Mouse (Mus musculus) limb, embryonic 12.5 days (tissue): Measurements from ENCODE around the gene Msmp. TPM values are rescaled to one million over a fixed set of nuclear protein-coding genes. Genes with fewer than 3 reads are reported as not detected.

ENCODE experiments used
- ATAC-seq: fragments of 200-750 bp; cut with Nextera tagmentation; 2 replicates; pipeline ENCODE4 v1.8.0; 2017; ENCODE audit warnings: low read depth, moderate TSS enrichment; ENCODE audit not compliant: insufficient number of reproducible peaks, insufficient read depth, low FRiP score, low TSS enrichment
- H3K27ac ChIP-seq: fragments of 300-500 bp; sonication (generic); 2 replicates; pipeline ENCODE4 v1.5.1; 2016; ENCODE audit warnings: mild to moderate bottlenecking, moderate library complexity
- H3K27me3 ChIP-seq: fragments of 300-500 bp; sonication (generic); 2 replicates; pipeline ENCODE4 v1.6.1; 2016; ENCODE audit warnings: mild to moderate bottlenecking, moderate library complexity
- H3K36me3 ChIP-seq: fragments of 300-500 bp; sonication (generic); 2 replicates; pipeline ENCODE4 v1.6.1; 2016; ENCODE audit warnings: mild to moderate bottlenecking, moderate library complexity
- H3K4me1 ChIP-seq: fragments of 300-500 bp; sonication (generic); replicated peaks from 2 replicates; pipeline ENCODE4 v1.6.1; 2016
- H3K4me2 ChIP-seq: fragments of 300-500 bp; sonication (generic); 2 replicates; pipeline ENCODE4 v1.6.1; 2016; ENCODE audit warnings: mild to moderate bottlenecking, moderate library complexity
- H3K4me3 ChIP-seq: fragments of 300-500 bp; sonication (generic); replicated peaks from 2 replicates; pipeline ENCODE4 v1.5.1; 2016; ENCODE audit warnings: mild to moderate bottlenecking
- H3K9ac ChIP-seq: fragments of 300-500 bp; sonication (generic); replicated peaks from 2 replicates; pipeline ENCODE4 v1.6.1; 2016; ENCODE audit warnings: mild to moderate bottlenecking, moderate library complexity
- H3K9me3 ChIP-seq: fragments of 300-500 bp; sonication (generic); 2 replicates; pipeline ENCODE4 v1.6.1; 2016; ENCODE audit warnings: mild to moderate bottlenecking, moderate library complexity
- WGBS: fragments of 180-500 bp; shearing (Covaris S2); methylation state at CpG from one replicate; pipeline ENCODE4 v1.1.7; 2016; 5-methylcytosine and 5-hydroxymethylcytosine counted together
- microRNA-seq: library from miRNA; unstranded; fragments of <30 nt; microRNA quantifications from one replicate; pipeline ENCODE4, GENCODE M21; 2017
- polyA plus RNA-seq: library from polyadenylated mRNA; unstranded; fragments of >200 nt; fragmentation: Nextera tagmentation; extraction: Ambion mirVana; gene quantifications from 2 replicates; pipeline ENCODE4 v1.2.1, GENCODE M21; 2016

Msmp gene
- polyA plus RNA-seq, 1 experiment from 2014 or later: 2.1 TPM

GRCm38 (mm10) chr4:43546375-43547047, 37.8 kb downstream of the Msmp start:
- no peak for ATAC-seq
- Histone ChIP-seq H3K27me3 (no peaks in the 10 kb centered on the region), H3K4me1 (no peaks in the 10 kb centered on the region), H3K27ac (no peak overlapping the region), H3K36me3 (peaks cover 100% of the 10 kb centered on the region), H3K9me3 (no peaks in the 10 kb centered on the region), H3K4me3 (no peak overlapping the region), H3K9ac (no peak overlapping the region), H3K4me2 (no peak overlapping the region)
- WGBS: 94% methylated on average over 12 of the region's 12 CpGs

- 0 out of 2 replicates have a peak, but pooled peaks have one; percentile 21 for ATAC-seq
- Histone ChIP-seq H3K9me3 (no peaks in the 10 kb centered on the region), H3K27me3 (no peaks in the 10 kb centered on the region), H3K4me3 (no peak overlapping the region), H3K4me1 (no peaks in the 10 kb centered on the region), H3K36me3 (peaks cover 99% of the 10 kb centered on the region), H3K4me2 (no peak overlapping the region), H3K27ac (no peak overlapping the region), H3K9ac (no peak overlapping the region)
- WGBS: 58% methylated on average over 3 of the region's 3 CpGs
Measured at GRCm38 (mm10) chr4:43542044-43542443, 42.2 kb downstream of the Msmp start.

- Histone ChIP-seq H3K9ac (no peak overlapping the region), H3K9me3 (no peaks in the 10 kb centered on the region), H3K27me3 (no peaks in the 10 kb centered on the region), H3K4me1 (no peaks in the 10 kb centered on the region), H3K27ac (no peak overlapping the region), H3K4me3 (no peak overlapping the region), H3K36me3 (peaks cover 98% of the 10 kb centered on the region), H3K4me2 (no peak overlapping the region)
- ATAC-seq: no peak
- 90% methylated on average over 9 of the region's 9 CpGs for WGBS
Measured at GRCm38 (mm10) chr4:43536031-43536430, 48.3 kb downstream of the Msmp start.

- 92% methylated on average over 8 of the region's 8 CpGs for WGBS
- no peak overlapping the region for H3K9ac ChIP-seq
- H3K36me3 ChIP-seq: peaks cover 98% of the 10 kb centered on the region
- no peak overlapping the region for H3K27ac ChIP-seq
- H3K27me3 ChIP-seq: no peaks in the 10 kb centered on the region
- no peaks in the 10 kb centered on the region for H3K9me3 ChIP-seq
- no peak for ATAC-seq
- H3K4me2 ChIP-seq: no peak overlapping the region
- H3K4me1 ChIP-seq: no peaks in the 10 kb centered on the region
- H3K4me3 ChIP-seq: no peak overlapping the region
Measured at GRCm38 (mm10) chr4:43535628-43536027, 48.7 kb downstream of the Msmp start.

GRCm38 (mm10) chr4:43533270-43533669, 51.0 kb downstream of the Msmp start:
- no peaks in the 10 kb centered on the region for H3K9me3 ChIP-seq
- no peak overlapping the region for H3K4me2 ChIP-seq
- no peaks in the 10 kb centered on the region for H3K27me3 ChIP-seq
- ATAC-seq: no peak
- H3K4me3 ChIP-seq: no peak overlapping the region
- 89% methylated on average over 9 of the region's 9 CpGs for WGBS
- H3K4me1 ChIP-seq: no peaks in the 10 kb centered on the region
- no peak overlapping the region for H3K9ac ChIP-seq
- H3K36me3 ChIP-seq: peaks cover 74% of the 10 kb centered on the region
- H3K27ac ChIP-seq: no peak overlapping the region

Small RNA genes lying within 50 kb of the gene (microRNA-seq; reads per million reads assigned to microRNA genes)
- gene Gm25262: not detected

Other genes starting within 250 kb of the Msmp start
- 8.0 and 14.3 TPM in 2 replicates for gene Rusc2, start 202.5 kb downstream of the Msmp start, polyA plus RNA-seq
- gene Fam166b, start 155.4 kb downstream of the Msmp start, polyA plus RNA-seq: 0.24 TPM in 1 of 2 replicates, not detected in the other
- 13.3 TPM in 2 replicates for gene Tesk1, start 142.6 kb downstream of the Msmp start, polyA plus RNA-seq
- 2.7 and 3.5 TPM in 2 replicates for gene Cd72, start 129.9 kb downstream of the Msmp start, polyA plus RNA-seq
- gene Sit1, start 100.8 kb downstream of the Msmp start, polyA plus RNA-seq: not detected in 2 replicates
- gene Ccdc107, start 91.6 kb downstream of the Msmp start, polyA plus RNA-seq: 62.0 and 63.8 TPM in 2 replicates
- gene Arhgef39, start 84.8 kb downstream of the Msmp start, polyA plus RNA-seq: 44.8 and 46.4 TPM in 2 replicates
- gene Car9, start 77.5 kb downstream of the Msmp start, polyA plus RNA-seq: 1.1 and 1.3 TPM in 2 replicates
- gene Tpm2, start 60.7 kb downstream of the Msmp start, polyA plus RNA-seq: 215 and 216 TPM in 2 replicates
- 42.0 and 44.5 TPM in 2 replicates for gene Creb3, start 22.2 kb downstream of the Msmp start, polyA plus RNA-seq
- 62.2 and 67.4 TPM in 2 replicates for gene Tln1, start 21.8 kb downstream of the Msmp start, polyA plus RNA-seq
- gene Rgp1, start 5.8 kb downstream of the Msmp start, polyA plus RNA-seq: 36.6 and 42.5 TPM in 2 replicates
- gene Gba2, start 5.6 kb downstream of the Msmp start, polyA plus RNA-seq: 32.0 and 34.7 TPM in 2 replicates
- gene Npr2, start 47.4 kb upstream of the Msmp start, polyA plus RNA-seq: 14.4 and 17.9 TPM in 2 replicates
- 0.95 and 0.99 TPM in 2 replicates for gene Spag8, start 69.1 kb upstream of the Msmp start, polyA plus RNA-seq
- gene Hint2, start 72.0 kb upstream of the Msmp start, polyA plus RNA-seq: 78.7 and 87.6 TPM in 2 replicates
- gene Tmem8b, start 84.5 kb upstream of the Msmp start, polyA plus RNA-seq: 5.6 and 6.6 TPM in 2 replicates
- 2.8 and 3.6 TPM in 2 replicates for gene Fam221b, start 84.7 kb upstream of the Msmp start, polyA plus RNA-seq
- 0.08 TPM in 1 of 2 replicates, not detected in the other for gene Olfr70, start 116.3 kb upstream of the Msmp start, polyA plus RNA-seq
- not detected in 2 replicates for gene Olfr71, start 125.8 kb upstream of the Msmp start, polyA plus RNA-seq
- gene Hrct1, start 142.7 kb upstream of the Msmp start, polyA plus RNA-seq: 0.38 and 0.72 TPM in 2 replicates
- 0.20 and 0.28 TPM in 2 replicates for gene Spaar, start 145.5 kb upstream of the Msmp start, polyA plus RNA-seq
- not detected in 2 replicates for gene Olfr159, start 186.5 kb upstream of the Msmp start, polyA plus RNA-seq
- 0.19 TPM in 1 of 2 replicates, not detected in the other for gene Olfr156, start 239.4 kb upstream of the Msmp start, polyA plus RNA-seq